Mouse (Mus musculus) cerebellum, adult 11 months (tissue): ENCODE data around the gene Fbxw7.

Experiments
- DNase-seq: peaks from one replicate; pipeline ENCODE4 v3.0.0; 2022

Gene Fbxw7

DNA sequence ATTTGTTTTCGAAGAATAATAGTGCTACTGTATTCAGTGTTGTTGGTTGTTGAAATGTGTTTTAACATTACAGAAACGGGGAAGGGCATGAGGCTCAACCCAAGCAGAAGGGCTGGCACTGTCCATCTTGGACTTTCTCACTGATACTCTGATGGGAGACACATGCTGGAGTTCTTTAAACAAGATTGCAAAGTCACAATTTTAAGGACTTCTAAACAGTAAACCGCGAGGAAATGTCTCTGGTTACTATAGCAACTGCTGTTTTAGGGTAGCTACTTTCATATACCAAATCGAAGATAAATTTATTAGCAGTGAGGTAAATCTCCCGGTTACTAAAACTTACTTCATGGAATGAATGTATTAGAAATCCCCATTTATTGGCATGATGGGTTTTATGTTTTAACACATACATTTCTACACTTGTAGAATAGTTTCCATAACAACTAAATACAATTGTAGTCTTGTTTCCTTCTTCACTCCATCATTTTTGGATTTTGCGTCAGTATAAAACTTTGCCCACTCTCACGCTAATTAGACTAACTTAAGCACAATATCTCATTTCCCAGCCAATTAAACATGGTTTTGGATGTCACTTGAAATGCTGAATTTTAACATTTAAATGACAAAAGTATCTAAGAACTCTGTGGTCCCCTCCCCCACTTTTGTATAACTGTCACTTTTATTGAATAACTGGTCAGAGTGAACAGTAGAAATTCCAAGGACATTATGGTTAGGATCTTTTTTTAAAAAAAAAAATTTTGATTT lies 140.1 kb downstream of the Fbxw7 start:
- no peak for DNase-seq

DNA sequence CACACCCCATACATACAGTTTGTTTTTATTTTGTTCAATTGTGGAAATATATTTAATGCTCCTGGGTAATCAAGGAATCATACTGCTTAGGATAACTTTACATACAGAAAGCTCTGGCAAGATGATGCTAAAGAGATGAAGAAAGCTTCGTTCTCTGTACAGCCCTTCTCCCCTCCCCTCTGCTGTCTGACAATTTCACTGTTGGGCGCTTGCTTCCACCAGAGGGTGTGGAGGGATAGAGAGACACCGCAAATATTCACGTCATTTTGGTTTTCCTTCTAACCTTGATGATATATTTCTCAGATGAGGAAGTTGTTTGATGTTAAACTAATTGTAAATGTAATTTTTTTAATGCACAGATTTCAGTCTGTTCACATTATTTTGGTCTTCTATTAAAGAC lies 140.8 kb downstream of the Fbxw7 start:
- DNase-seq = no peak

- no peak for DNase-seq
These were observed 150.1 kb downstream of the Fbxw7 start for GRCm38 (mm10) chr3:84965156-84965555.

DNA sequence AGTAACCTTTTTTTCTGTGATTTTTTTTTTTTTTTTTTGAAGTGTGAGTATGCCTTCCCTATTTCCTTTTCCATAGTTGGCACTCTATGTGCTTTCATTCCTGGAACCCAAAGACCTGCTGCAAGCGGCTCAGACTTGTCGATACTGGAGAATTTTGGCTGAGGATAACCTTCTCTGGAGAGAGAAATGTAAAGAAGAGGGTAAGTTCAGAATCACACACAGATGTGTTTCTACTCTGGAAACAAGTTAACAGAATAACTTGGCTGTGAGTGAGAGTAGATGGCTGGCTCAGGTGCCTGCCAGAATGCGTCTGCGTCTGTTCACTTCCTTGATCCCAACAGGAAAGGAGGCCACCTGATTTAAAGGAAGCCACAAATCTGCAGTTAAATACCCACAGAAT lies 152.3 kb downstream of the Fbxw7 start:
- DNase-seq = no peak

- no peak for DNase-seq
These were observed 156.5 kb downstream of the Fbxw7 start for GRCm38 (mm10) chr3:84971561-84971960.

- DNase-seq = no peak
These were observed 157.8 kb downstream of the Fbxw7 start for GRCm38 (mm10) chr3:84972881-84973280.

DNA sequence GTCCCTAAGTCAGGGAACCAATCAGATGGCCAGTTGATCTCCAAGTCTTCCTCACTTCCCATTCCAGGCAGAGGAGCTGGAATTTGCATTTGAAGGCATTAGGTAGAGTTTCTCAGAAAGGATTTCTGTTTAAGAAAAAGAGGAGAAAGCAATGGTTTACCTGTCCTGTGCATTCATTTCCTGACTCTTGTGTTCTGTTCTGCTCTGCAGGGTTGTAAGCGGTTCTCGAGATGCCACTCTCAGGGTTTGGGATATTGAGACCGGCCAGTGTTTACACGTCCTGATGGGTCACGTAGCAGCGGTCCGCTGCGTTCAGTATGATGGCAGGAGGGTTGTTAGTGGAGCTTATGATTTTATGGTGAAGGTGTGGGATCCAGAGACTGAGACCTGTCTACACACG lies 159.1 kb downstream of the Fbxw7 start:
- DNase-seq = no peak

DNA sequence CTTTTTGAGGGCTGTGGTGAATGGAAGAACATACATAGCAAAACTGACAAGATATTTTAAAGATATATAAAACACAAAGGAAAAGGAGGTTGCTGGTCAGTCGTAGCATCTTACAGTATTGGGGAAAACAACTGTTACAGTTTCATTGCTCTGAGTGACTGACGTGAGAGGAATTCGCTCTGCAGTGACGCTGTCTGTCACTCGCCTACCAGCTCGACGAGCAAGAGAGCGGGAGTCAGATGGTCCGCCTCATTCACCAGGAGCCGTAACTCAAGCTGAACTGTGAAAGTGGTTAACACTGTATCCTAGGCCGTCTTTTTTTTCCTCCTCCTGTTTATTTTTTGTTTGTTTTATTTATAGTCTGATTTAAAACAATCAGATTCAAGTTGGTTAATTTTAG lies 163.6 kb downstream of the Fbxw7 start:
- DNase-seq = no peak

DNA sequence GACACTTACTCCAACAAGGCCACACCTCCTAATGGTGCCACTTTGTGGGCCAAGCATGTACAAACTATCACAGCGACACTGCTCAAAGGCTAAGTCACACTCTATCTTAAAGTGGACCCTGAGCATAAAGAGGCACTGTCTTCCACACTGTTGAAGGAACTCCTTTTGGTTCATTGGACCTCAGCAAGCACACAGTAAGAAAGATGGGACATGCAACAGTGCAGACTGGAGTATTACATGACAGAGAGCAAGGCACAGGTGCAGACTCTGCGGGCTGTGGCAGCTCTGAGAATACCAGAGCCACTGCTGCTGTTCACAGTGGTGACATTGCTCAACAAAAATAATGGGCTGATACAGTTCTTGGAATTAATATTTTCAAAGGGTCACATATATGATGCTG lies 165.1 kb downstream of the Fbxw7 start:
- no peak for DNase-seq

DNA sequence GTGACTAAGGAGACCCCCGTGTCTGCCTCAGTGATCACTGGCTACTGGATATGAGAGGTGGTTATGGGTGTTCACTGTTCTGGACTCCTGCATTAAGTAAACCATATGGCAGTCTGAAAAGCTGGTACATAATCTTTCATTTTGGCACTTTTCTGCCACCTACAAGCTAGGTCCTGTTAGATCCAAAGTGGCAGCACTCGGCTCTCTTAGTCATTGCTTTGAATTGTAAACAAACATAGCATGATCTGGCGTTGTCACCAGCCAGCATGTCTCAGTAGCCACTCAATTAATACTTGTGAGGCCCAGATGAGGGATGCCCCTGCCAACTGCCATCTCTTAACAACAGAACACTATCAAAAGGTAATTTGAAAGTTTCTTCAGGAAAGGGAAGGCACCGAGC lies 167.6 kb downstream of the Fbxw7 start:
- DNase-seq = no peak

DNA sequence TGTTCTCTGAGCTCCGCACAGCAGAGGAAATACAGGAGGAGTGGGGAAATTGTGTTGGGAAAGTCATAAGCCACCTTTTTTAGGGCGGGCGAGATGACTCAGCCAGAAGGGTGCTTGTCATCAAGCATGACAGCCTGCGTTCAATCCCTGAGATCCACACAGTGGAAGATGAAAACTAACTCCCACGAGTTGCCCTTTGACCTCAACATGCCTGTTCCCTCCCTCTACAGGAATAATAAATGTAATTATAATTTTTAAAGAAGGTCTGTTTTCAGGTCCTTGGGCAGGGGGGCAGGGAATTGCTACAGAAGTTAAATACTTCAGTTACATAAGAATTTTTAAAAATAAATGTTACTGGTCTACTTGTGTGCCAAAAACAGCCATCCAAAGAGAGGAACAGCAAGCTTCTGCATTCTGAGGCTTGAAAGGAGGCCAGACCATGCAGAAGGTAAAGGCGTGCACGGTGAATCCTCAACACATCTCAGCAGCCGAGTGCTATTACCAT lies 170.1 kb downstream of the Fbxw7 start:
- DNase-seq = no peak

DNA sequence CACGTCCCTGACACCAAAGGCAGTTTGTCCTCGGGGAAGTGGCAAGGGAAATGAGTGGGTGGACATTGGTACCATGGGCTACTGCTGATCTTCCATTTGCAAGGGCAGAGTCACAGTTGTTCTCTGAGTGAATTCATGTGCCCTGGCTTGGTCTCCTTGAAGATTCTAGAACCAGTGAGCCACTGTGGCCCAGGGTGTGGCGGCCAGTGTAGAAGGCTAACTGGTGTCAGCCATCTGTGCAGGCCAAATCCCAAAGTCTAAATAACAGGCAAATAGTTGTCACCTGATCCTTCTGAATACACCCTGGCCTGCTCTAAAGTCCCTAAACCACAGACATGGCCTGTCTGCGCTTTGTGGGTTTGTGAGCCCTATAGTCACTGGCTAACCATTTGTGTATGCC lies 173.8 kb downstream of the Fbxw7 start:
- no peak for DNase-seq

GRCm38 (mm10) chr3:85005257-85005656 lies 190.2 kb downstream of the Fbxw7 start:
- DNase-seq = no peak

GRCm38 (mm10) chr3:85012889-85013288 lies 197.8 kb downstream of the Fbxw7 start:
- peak; percentile 9 for DNase-seq

DNA sequence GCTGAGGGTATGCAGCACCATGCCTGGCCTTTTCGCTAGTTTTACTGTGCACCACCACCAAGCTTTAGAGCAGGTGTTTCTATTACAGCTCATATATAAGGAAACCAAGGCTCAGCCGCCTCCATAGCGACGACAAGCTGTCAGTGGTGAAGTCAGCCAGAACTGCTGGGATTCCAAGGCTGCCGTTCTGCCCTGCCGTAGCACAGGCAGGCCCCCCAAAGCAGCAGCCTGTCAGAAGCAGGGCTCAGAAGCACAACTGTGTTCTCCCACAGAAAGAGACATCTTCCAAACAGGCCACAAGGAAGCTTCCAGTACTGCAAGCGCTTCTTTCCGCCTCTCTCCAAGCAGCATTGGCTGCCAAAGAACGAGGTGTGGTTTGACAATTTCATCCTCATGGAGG lies 200.6 kb downstream of the Fbxw7 start:
- peak; percentile 16 for DNase-seq

GRCm38 (mm10) chr3:85020137-85020536 lies 205.1 kb downstream of the Fbxw7 start:
- no peak for DNase-seq

- no peak for DNase-seq
These were observed 206.7 kb downstream of the Fbxw7 start for GRCm38 (mm10) chr3:85021816-85022215.

DNA sequence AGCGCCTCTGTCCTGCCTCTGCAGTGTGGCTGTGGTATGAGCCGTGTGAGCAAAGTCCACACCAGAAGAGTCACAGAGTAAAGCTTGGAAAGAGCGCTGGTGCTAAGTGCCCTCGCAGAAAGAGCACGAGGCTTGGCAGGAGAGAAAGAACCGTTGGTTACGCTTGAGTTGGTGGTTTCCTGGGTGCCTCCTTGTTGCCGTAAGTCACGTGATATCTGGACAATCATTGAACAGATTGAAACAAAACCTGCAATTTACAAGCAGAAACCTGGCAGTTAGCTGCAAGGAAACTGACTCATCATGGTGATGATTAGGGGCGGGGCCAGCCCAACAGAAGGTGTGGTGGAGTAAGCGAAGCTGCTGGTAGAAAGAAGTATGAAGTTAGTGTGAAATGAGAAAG lies 207.7 kb downstream of the Fbxw7 start:
- no peak for DNase-seq

DNA sequence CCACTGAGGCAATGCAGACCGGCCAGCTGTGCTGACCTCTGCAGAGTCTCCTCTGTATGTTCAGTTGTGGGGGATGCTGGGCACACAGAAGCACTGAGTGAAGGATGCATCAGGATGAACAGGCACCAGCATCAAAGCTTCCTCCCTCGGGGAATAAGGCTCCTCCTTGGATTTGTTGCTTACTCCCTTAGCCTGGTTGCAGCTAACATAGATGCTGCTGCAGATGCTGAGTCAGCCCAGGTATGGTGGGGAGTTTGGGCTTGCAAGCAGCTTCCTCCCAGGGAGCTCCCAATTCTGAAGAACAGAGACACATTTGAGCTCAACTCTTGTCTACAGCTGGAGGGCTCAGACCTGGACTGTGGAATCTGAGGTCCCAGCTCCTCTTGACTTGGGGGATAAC lies 209.2 kb downstream of the Fbxw7 start:
- DNase-seq = no peak

- DNase-seq = no peak
These were observed 210.0 kb downstream of the Fbxw7 start for GRCm38 (mm10) chr3:85024817-85025705.
